Mouse (Mus musculus) right cerebral cortex, adult 2 months (tissue): Measurements from ENCODE around the gene Mast1.
"Not testable (repeated sequence)": the region's sequence is repeated elsewhere in the genome, so short reads cannot be mapped to it uniquely, and the experiment has no call there.

Experiments
- DNase-seq, 2 experiments: peaks; one replicate each; pipeline ENCODE4 v3.0.0; 2021 to 2022; ENCODE audit warnings: low spot score in 2 of 2

The Mast1 gene

DNA sequence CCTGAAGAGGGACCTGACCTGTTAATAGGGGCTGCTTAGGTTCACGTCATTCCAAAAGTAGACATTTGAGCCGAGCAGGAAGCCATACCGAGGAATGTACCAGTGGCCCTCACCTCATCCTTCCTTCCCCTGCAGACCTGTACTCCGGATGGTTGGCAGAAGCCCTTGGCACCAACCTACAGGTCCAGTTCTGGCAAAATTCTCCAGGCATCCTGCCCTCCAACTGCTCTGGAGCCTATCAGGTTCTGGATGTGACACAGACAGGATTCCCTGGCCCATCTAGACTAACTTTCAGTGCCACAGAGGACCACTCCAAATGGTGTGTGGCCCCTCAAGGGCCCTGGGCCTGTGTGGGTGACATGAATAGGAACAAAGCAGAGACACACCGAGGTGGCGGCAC is 26.6 kb downstream of the Mast1 start:
- no peak for DNase-seq

GRCm38 (mm10) chr8:84909949-84910348 is 27.2 kb downstream of the Mast1 start:
- no peak for DNase-seq

DNA sequence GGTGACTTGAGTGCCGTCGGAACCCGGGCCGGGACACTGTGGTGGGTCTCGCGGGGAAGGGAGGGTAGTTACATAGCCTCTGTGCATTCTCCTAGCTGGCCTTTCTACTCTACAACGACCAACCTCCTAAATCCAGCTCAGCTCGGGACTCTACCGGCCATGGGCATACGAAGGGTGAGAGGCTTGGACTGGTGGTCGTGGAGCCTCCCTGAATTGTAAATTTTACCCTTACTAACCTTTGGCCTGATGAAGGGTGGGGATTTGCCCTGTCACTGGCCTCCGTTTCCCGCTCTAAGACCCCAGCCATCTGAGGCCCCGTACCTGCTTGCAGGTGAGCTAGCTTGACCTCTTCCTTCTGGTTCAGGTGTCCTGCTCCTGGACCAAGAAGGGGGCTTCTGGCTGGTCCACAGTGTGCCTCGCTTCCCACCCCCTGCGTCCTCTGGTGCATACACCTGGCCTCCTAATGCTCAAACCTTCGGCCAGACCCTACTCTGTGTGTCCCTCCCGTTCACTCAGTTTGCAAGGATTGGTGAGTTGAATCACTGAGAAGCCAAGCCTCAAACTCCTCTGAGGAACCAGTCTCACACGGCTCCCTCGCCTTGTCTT is 27.9 kb downstream of the Mast1 start:
- no peak for DNase-seq

- peak; percentile 72 to 78 for DNase-seq
These were observed 28.6 kb downstream of the Mast1 start, which contains the start of gene Dnase2a for GRCm38 (mm10) chr8:84908421-84909161. TSS of gene Dnase2a (plus strand) at chr8:84908560.

GRCm38 (mm10) chr8:84907979-84908378 is 29.2 kb downstream of the Mast1 start:
- not testable (repeated sequence) for DNase-seq

GRCm38 (mm10) chr8:84907493-84907892 is 29.7 kb downstream of the Mast1 start:
- DNase-seq: no peak

- DNase-seq: no peak
These were observed 30.1 kb downstream of the Mast1 start for GRCm38 (mm10) chr8:84907037-84907436.

- no peak for DNase-seq
These were observed 32.8 kb downstream of the Mast1 start for GRCm38 (mm10) chr8:84904351-84904750.

- DNase-seq: peak; percentile 88 to 93
These were observed 34.1 kb downstream of the Mast1 start for GRCm38 (mm10) chr8:84902920-84903661.

- DNase-seq: no peak
These were observed 34.7 kb downstream of the Mast1 start for GRCm38 (mm10) chr8:84902367-84902919.

- DNase-seq: no peak
These were observed 35.4 kb downstream of the Mast1 start, which contains the start of gene Klf1 for GRCm38 (mm10) chr8:84901752-84902151. TSS of gene Klf1 (plus strand) at chr8:84901928.

- DNase-seq: no peak
These were observed 36.1 kb downstream of the Mast1 start for GRCm38 (mm10) chr8:84901071-84901470.

GRCm38 (mm10) chr8:84895963-84896362 is 41.2 kb downstream of the Mast1 start:
- no peak for DNase-seq

DNA sequence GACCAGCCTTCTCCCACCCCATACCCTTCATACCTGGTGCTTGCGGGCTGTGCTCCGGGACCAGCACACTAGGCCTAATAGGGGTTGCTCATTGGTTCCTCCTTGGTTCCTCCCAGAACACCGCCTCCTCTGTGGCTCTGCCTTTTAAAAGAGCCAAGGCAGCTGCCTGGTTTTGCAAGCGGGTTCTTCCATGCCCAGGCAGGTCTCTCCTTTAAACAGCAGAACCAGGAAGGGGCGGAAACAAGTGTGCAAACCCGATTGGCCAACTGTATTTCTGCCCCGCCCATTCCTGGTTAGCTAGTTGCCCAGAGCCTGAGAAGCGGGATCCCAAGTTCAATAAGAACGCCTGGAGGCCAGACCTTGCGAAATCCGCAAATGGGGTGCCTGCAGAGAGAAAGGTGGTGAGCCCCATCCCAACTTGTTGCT is 43.4 kb downstream of the Mast1 start, which contains the start of gene Gcdh:
Gcdh (minus strand) TSS at position 213 of the 426 bp plus-strand sequence.
- peak; percentile 93 to 94 for DNase-seq

DNA sequence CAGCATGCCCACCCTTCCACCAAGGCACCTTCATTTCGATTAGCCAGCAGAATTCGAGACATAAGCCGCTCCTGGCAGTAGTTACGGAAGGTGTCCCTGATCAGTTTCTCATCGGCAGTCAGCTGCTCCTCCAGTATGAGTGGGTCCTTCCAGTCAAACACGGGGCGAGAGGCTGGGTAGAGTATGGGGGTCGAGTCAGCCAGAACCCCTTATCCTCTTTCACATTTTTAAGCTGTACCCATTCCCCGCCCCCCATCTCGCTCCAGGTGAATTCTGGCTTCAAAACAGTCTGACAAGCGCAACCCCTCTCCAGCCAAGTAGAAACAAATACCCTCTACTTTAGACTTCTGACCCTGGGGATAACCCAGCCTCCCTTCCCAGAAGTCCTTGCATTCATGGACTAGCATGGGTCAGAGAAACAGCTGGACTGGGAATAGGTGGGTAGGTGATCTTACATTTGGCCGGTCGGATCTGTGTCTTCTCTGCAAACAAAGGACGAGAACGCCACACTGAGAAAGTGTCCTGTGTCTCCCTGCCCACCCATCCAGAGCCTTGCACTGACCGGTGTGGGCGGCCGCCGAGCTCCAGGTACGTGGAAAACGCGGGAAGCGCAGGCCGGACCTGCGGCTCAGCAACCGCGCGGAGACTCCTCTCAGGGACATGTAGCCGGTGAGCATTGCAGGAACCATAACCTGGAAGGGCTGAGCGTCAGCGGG is 44.0 kb downstream of the Mast1 start:
- no peak for DNase-seq

DNA sequence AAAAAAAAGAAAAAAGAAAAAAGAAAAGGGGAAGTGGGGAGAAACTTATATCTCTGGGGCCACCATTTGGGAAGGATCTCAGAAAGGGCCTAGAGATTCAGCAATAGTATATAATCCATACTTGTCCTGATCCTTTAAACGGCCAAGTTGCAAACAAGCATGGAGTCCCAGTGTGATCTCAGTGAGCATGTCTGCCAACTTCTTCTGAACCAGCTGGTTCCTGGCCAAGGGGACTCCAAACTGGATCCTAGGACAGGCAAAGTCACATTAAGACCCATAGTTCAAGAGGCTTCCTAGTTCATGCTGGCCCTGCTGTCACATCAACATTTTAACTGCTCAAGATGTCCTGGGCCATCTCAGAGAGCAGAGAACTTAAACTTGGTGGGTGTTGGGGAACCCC is 48.0 kb downstream of the Mast1 start:
- no peak for DNase-seq

GRCm38 (mm10) chr8:84888280-84888679 is 48.9 kb downstream of the Mast1 start:
- no peak for DNase-seq

- no peak for DNase-seq
These were observed 52.4 kb downstream of the Mast1 start for GRCm38 (mm10) chr8:84884728-84885127.

- DNase-seq: no peak
These were observed 58.2 kb downstream of the Mast1 start for GRCm38 (mm10) chr8:84878915-84879314.

DNA sequence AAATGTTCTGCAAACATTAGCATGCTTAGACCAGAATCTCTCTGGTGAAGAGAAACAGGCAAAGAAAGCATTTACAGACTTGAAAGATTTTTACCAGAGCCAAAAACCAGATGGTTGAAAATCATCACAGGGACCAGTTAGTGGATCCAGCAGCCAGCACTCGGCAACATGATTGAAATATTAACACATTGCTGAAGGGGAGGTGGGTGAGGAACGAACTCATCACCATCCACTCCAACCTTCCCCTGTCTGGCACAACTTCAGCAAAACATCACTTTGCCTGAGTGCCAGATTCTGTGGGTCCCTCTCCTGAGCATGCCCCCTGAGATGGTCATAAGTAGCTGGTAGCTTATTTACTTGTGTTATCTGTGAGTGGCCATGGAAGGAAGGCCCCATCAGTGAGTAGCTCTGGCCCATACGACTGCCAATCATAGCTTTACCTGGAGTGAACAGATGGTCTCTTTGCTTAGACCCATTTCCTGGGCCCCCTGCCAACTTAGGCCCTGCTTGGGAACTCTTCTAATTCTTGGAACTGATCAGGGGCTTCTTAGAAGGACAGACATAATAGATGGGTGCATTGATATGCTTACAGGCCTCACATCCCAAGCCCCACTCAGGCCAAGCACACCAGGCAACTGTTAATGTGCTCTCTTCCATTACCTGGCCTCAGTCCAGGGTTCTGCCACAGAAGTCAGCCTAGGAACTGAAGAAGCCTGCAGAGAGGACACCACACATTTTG is 59.7 kb downstream of the Mast1 start:
- no peak for DNase-seq

DNA sequence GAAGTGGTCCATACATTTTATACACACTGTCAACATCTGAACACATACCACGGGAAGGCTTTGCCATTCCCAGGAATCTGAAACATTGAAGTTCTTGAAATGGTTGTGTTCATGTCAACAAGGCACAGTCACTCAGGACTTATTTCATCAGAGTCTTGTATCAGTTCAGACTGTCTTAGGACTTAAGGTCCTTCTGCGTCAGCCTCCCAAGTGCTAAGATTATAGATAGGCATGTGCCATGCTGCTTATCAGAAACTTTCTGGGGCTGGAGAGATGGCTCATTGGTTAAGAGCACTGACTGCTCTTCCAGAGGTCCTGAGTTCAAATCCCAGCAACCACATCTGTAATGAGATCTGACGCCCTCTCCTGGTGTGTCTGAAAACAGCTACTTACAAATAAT is 62.8 kb downstream of the Mast1 start:
- no peak for DNase-seq
